Mouse (Mus musculus): ENCODE data around the gene Arhgap31.
A peak's percentile ranks its signal among the peaks of the same experiment; 100 is the strongest.

- TF ChIP-seq CTCF (IDR thresholded peaks at IDR 0.05; ENCODE audit: low read depth) (no peak), EP300 (IDR thresholded peaks at IDR 0.05; ENCODE audit: low read depth) (peak; percentile 16; the same call in 1 of the 2 replicates)
These were observed 150.7 kb downstream of the Arhgap31 start for GRCm38 (mm10) chr16:38562131-38562967.

All from liver, postnatal 0 days (tissue).